Mouse (Mus musculus) left cerebral cortex, postnatal 25 days (tissue): Measurements from ENCODE around the gene Prokr1. TPM values are rescaled to one million over a fixed set of nuclear protein-coding genes. Genes with fewer than 3 reads are reported as not detected.
"Not testable (repeated sequence)": the region's sequence is repeated elsewhere in the genome, so short reads cannot be mapped to it uniquely, and the experiment has no call there.

ENCODE experiments used
- DNase-seq, 2 experiments: peaks; one replicate each; pipeline ENCODE4 v3.0.0; 2022; ENCODE audit warnings: low spot score in 2 of 2, mixed read lengths in 1 of 2
- intact Hi-C: fragments of 180-260 bp; cut with DNase I; formaldehyde crosslinking; loops from one replicate; pipeline ENCODE4 v1.15.1; 2025
- total RNA-seq, 2 experiments: library from RNA; stranded (reverse); gene quantifications; 2 replicates each; pipeline ENCODE4 v1.2.3; 2021

The Prokr1 gene
- total RNA-seq: under 1 TPM; 0.16 to 0.23 TPM

GRCm38 (mm10) chr6:87590394-87591281, at the start of gene Prokr1:
Gene Prokr1, minus strand, starts transcription at chr6:87590743.
- DNase-seq: peak; percentile 5
- intact Hi-C loops: no loop called here

- no peak for DNase-seq
- intact Hi-C loops: no loop called here
Measured at GRCm38 (mm10) chr6:87638134-87638660, 47.7 kb upstream of the Prokr1 start.

- no peak for DNase-seq
- intact Hi-C loops: no loop called here
Measured at GRCm38 (mm10) chr6:87632176-87632575, 41.6 kb upstream of the Prokr1 start.

GRCm38 (mm10) chr6:87628936-87629335, 38.4 kb upstream of the Prokr1 start:
- intact Hi-C loops, DNase-seq: not testable (repeated sequence)

DNA sequence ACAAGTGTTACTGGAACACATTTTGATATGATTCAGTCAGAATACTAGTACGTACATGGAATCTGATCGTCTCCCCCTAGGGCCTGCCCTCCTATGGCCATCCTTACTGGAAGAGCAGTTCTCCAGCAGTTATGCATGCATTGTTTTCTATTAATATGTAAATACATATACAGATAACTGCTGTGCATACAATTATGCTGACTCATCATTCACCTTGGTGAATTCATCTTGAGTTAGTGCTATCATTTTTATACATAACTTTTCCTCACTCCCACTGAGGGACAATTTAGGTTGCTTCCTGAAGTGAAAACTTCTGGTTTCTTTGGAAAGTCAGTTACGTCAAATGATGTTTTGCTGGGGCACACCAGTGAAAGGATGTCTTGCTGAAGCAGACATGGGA, 32.6 kb upstream of the Prokr1 start:
- intact Hi-C loops: no loop called here
- no peak for DNase-seq

GRCm38 (mm10) chr6:87621281-87621680, 30.7 kb upstream of the Prokr1 start:
- DNase-seq: peak in 1 of 2 experiments; percentile 20
- intact Hi-C loops: no loop called here

GRCm38 (mm10) chr6:87618021-87618420, 27.5 kb upstream of the Prokr1 start:
- intact Hi-C loops: no loop called here
- no peak for DNase-seq

DNA sequence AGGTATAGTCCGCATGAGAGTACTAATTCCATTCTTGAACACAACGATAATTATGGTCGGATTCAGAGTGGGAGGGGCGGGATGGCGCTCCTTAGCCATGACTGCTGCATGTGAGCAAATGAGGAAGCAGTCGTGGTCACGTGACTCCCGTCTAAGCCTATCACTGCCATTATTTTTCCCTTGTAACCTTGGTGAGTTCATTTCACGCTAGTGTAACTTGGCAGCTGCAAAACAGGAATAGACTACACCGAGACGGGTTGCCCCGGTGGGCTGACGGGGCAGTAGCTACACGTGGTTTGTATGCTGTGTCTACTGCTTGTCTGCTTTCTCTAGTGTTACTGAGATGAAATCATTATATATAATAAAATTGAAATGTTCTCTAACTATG, 25.1 kb upstream of the Prokr1 start:
- no peak for DNase-seq
- intact Hi-C loops: no loop called here

GRCm38 (mm10) chr6:87614794-87615695, 24.5 kb upstream of the Prokr1 start:
- DNase-seq: no peak
- intact Hi-C loops: no loop called here

DNA sequence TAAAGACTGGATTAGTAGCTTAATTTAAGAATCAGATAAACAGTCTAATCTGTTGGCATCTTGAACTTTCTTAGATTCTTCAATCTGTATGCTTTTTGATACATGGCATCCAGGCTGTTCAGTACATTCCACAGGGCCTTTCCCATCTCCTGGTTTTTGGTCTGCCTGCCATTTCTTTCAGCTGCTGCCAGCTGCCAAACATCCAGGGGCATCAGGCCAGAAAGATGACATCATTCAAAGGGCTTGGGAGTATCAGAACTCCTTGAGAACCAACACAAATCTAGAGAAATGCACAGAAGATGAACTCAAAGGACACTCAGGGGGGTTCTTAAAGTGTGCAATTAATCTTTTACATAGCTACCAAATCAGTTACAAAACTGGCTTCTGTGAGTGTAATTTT, 9.3 kb upstream of the Prokr1 start:
- intact Hi-C loops: no loop called here
- no peak for DNase-seq

DNA sequence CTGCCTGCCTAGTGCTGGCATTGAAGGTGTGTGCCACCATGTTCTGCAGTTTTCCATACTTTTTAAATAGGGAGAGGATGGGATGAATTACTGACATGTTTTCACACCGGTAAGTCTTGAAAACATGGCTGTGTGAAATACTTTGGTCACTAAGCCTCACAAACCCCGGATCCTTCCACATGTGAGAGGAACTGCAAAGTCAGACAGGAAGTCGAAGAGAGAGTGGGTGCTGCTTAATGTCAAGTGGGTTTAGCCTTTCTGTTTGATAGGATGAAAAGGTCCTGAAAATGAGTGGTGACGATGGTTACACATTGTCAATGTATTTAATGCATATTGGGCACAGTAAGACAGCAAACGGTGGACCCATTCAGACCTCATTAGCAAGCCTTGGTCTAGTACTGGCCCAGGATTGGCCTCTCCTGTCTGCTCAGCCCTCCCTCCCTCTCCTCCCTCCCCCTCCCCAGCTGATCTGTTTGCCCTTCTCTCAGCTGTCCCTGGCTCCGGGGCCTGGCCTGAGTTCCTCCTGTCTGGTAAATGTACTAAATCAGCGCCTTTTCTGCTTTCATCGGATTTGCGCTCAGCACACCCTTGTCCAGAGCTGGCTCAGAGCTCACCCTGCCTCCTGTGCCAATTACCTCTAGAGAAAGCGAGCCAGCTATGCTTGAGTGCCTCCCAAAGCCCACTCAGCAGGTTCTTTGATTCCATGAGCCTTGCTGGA, 6.7 kb upstream of the Prokr1 start:
- DNase-seq: no peak
- intact Hi-C loops: no loop called here

GRCm38 (mm10) chr6:87594188-87594587, 3.6 kb upstream of the Prokr1 start:
- DNase-seq: no peak
- intact Hi-C loops: no loop called here

- no peak for DNase-seq
- intact Hi-C loops: no loop called here
Measured at GRCm38 (mm10) chr6:87589718-87590393, 687 bp downstream of the Prokr1 start.

- intact Hi-C loops: no loop called here
- DNase-seq: no peak
Measured at GRCm38 (mm10) chr6:87583991-87584390, 6.6 kb downstream of the Prokr1 start.

DNA sequence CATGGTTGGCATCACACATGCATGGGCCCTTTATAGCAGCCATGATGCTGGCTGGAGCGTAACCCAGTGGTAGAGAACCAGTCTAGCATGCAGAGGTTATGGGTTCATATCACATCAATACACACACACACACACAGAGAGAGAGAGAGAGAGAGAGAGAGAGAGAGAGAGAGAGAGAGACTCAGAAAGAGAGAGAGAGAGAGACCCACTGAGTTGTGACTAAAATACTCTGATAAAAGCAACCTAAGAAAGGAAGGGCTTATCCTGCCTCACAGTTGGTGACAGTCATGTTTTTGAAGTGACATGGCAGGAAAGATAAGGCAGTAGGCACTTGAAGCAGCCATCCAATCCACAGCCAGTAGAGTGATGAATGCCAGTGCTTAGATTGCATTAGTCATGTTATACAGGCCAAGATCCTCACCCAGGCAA, 7.3 kb downstream of the Prokr1 start:
- DNase-seq: no peak
- intact Hi-C loops: no loop called here

DNA sequence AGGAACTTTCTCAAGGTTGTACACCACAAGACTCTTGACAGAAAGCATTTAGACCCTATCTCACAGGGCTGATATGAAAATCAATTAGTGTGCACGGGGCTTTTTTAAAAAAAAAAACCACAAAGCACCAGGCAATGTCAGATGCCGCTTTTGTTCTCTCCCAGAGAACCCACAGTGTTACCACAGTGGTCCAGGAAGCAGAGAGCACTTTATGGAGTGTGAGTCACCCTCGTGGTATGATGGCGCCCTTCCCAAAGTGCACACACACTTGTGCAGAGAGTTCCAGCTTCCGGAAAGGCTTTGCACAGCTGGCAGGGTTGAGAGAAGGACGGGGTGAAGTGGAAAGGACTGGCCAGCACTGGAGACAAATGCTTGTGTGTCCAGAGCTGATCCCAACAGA, 8.1 kb downstream of the Prokr1 start:
- intact Hi-C loops: no loop called here
- no peak for DNase-seq

GRCm38 (mm10) chr6:87581581-87581980, 9.0 kb downstream of the Prokr1 start:
- intact Hi-C loops: no loop called here
- DNase-seq: no peak

DNA sequence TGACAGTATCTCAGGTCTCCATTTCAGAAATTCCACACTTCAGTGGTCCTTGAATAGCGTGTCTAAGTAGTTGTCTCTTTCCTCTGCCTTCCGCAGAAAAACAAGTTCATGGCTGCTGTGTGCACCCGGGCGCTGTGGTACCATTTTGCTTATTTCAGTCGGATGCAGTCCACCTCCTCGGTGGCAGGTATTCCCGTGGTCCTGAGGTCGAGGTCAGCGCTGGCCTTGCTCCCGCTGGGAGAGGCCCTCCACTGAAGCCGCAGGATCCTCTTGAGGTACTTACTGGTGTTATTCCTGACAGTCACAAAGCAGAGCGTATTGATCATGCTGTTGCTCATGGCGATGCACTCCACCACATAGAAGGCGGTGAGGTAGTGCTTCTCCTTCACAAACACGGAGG, 9.5 kb downstream of the Prokr1 start:
- intact Hi-C loops: no loop called here
- no peak for DNase-seq

- no peak for DNase-seq
- intact Hi-C loops: no loop called here
Measured at GRCm38 (mm10) chr6:87578247-87578646, 12.3 kb downstream of the Prokr1 start.
